Mouse (Mus musculus): ENCODE results near the gene Sel1l3.
A peak's percentile ranks its signal among the peaks of the same experiment; 100 is the strongest.

Gene Sel1l3

DNA sequence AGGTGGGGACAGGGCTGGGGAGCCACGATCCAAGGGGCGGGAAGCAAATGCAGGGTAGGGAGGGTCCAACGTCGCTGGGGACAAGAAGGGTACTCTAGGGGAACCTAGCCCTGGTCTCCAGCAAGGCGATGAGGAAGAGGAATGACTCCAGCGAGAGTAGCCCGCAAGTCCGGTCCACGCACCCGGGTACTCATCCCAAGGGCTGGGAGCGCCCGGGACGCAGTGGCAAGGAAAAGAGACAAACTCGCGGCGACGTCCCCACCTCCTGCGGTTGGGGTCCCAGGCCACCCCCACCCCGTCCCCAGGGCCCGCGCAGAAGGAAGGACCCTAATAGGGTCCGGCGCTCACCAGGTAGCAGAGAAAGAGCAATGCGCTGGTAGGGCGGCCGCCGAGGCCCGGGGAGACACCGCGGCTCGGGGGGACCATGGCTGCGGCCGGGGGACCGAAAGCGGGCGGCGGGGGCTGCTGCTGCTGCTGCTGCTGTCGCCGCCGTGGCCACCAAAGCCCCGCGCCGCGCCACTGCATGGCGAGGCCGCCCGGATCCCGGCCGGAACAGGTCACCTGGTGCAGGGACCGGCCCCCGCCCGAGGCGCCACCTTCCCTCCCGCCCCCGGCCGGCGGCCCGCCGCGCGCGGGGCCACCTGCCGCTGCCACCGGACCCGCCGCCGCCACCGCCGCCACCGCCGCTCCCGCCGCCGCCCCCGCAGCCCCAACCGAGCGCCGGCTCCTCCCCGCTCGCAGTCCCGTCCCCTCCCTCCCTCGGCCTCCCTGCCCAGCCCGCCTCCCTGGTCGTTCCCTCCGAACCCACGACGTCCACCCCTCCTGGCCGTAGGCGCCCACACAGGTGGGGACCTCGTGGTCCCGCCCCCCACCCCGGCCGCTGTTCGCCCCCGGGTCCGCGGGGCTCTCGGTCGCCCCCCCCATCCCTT is 681 bp downstream of the Sel1l3 start:
- peak; percentile 12 for DNase-seq (ENCODE audit: low spot score)

DNA sequence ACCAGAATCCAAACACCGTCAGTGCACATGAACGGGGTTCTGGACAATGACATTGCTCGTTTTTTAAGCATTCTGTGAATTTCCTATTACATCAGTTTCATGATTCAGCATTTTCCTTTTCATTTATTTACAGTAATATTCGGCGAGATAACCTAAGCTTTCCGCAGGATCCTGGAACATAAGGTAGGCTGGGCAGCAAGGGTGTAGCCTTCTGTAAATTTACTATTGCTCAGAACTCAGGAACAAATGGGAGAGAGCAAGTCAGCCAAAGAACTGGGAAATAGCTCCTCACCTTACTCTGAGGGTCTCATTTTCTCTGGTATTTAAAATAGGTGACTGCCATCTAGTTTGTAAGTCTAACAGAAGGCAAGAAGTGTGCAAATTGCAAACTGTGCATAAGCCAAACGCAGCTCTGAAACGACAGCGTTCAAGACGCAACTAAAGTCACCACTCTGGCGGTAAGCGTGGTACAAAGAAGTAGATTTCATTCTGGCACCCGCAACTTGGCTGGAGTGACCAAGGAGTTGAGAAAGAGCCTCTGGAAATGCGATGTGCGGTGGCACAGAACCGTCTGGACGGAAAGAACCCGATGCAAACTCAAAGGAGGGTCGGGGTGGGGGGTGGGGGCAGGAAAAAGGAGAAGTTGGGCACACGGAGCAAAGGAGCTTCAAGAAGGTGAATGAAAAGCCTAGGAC is 1.5 kb downstream of the Sel1l3 start:
- DNase-seq (ENCODE audit: low spot score) = no peak

DNA sequence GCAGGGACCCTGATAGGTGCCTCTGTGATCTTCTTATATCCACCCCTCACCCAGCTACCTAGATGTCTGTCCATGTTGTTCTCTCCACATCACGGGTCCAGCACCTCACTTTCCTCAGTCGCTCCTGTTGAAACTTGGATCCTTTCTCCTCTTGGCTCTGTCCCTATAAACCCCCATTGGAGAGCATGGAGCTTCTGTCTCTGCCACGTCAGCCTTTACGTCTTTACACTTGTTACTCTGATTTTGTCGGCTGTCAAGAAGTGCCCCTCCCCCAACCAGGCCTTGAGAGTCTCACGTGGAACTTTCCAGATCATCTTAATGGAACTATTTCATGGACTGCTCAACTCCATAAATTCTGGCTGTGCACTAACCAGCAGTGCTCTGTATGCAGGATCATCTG is 2.5 kb downstream of the Sel1l3 start:
- no peak for DNase-seq (ENCODE audit: low spot score)

DNA sequence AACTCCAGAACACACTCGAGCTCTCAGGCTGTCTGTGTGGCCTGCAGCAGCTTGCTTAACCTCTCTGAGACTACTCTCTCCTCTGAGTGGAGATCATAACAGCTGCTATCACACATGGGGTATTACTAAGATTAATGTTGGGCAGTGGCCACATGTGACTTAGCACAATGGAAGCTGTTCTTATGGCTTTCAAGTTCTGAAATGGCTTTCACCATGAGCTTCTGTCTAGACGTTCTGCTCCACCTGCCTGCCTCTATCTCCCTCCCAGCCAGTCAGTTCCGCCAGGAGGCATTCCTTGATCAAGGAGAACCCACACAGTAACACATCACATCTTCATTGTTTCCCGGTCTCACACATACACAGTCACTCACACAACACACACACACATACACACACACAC is 3.2 kb downstream of the Sel1l3 start:
- no peak for DNase-seq (ENCODE audit: low spot score)

DNA sequence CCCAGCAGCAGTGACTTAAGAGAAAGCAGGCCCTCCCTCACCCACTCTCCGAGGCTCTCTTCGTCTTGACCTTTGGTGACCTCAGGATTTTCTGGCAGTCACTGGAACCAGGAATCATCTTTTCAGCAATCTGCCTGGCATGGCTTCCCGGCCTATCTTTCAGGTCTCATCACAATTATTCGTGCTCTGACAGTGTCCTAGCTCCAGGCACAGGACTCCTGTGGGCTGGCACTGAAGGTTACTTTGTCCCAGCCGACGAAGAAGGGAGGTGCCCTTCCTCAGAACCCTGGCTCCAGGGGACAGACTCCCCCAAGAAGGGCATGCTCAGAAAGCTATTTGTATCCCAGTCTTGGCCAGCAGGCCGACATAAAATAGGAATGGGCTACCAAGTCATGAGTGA is 4.0 kb downstream of the Sel1l3 start:
- DNase-seq (ENCODE audit: low spot score) = no peak

DNA sequence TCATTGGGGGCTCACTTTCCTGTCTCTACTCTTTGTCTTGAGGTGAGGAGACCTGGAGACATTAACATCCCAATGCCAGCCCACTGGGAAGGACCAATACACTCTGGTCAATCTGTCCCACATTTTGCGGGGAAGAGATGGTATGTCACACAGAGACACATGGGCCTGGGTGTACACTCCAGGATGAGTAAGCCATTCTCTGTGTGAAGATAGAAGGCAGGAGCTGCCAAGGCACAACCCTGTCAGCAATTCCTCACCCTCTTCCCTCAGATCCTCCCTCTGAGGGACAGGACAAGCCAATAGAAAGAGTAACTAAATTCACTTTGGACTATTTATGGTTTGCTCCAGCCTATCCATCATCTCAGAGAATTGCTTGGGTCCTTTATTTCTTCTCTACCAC is 5.0 kb downstream of the Sel1l3 start:
- DNase-seq (ENCODE audit: low spot score) = no peak

DNA sequence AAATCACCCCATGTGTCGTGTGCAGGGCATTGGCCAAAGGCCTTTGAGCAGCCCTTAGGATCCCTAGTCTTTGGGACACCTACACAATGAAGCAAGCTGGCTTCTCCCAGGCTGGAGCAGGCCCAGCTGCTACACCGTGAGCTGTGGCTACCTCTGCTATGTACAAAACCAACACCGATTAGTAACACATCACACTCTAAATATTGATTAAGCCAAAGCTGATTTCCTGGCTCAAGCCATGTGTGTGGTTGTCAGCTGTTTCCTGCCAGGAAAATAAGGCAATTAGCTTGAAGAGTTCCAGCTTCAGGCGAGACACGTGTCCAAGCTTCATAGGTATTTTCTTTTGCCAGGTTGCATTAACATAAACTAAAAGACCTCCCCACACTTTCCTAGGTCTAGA is 7.2 kb downstream of the Sel1l3 start:
- DNase-seq (ENCODE audit: low spot score) = no peak

DNA sequence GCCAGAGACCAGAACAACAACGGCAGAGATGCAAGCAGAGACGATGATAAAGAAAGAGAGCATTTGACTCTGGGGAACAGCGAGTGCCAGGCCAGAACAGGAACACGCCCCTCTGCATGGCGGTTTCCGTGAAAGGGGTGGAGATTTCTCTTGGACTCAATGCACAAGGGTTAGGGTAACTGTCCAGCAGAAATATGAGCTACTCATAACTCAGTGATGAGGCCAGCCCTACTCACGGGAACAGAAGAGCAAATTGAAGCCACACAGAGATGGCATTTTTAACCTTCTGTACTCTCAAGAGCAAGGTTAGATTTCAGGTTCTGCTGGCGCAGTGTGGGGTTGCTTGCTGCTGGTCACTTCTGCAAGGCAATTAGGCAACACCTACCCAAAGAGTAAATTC is 11.0 kb downstream of the Sel1l3 start:
- DNase-seq (ENCODE audit: low spot score) = no peak

DNA sequence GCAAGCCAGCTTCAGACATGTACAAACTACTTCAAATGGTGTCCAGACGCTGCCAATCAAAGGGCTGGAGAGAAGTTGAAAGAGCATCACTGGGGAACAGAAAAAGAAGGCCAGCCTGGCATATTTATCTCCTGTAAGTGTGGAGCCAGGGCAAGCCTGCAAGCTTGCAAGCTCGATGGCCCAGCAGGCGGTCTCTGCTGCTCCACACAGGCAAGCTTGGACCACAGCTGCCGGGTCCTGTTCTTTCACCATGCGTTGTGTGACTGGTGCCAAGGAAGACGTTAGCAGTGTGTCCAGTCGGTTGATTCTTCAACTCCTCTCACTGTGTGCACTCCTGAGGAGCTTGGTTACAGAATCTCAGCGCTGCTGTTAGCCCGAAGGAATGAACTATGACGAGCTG is 12.9 kb downstream of the Sel1l3 start:
- DNase-seq (ENCODE audit: low spot score) = no peak

DNA sequence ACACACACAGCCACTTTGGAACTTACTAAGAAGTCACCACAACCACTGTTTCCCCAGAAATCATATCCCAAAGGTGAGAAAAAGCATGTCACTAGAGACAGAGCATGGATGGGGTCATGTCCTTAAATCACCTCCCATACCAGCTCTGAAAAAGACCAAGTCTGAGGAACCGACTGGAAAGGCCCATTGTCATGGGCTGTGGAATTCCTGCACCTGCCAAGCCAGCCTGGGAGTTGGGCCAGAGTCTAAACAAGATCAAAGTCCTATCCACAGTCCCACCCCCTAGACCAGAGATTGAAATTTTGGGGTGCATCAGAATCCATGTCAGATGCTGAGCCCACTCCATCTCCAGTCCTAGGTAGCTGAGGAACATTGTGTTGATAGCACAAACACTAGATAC is 15.3 kb downstream of the Sel1l3 start:
- DNase-seq (ENCODE audit: low spot score) = no peak

DNA sequence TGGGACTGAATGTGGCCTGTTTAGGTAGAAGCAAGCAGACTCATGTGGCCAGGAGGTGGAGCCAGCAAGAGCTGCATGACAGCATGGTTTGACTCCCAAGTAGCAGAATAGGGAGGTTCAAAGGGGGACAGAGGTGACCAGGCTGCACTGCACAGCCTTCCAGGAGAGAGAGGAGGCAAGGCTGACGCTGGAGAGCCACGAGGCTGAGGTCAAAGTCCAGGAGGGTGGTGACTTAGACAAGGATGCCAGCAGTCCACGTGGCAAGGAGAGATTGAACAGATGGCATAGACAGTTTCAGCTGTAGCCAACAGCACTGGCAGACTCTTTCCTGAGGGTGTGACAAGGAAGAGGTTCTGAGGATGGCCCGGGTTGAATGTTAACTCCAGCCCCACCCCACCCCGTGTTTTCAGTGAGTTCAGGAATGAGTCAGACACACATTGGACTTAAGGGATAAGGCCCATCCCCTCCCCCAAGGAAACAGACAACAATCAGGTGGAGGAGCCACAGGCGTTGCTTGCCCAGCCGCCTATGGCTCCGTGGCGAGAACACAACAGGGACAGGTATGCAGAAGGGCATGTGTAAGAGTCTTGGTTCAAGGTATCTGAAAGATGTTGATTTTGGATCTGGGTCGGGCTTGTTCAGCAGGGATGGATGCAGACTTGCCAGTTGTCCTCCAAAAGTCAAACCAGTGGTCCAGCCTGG is 17.2 kb downstream of the Sel1l3 start:
- no peak for DNase-seq (ENCODE audit: low spot score)

DNA sequence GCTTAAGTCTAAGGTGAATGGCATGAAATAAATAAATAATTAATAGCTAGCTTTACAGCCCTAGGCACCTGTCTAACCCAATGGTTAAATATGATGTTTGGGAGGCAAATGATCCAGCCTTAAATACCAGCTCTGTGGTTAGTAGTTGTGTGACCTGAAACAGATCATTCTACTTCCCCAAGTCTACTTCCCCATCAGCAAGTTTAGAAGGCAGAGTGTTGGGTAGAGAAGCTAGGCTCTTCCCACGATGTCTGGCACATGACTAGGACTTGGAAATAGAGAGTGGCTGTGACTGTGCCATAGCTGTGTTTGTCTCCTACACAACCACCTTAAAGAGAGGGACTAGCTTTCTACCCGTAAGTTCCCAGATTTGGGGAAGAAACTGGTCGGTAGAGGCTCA is 18.9 kb downstream of the Sel1l3 start:
- no peak for DNase-seq (ENCODE audit: low spot score)

DNA sequence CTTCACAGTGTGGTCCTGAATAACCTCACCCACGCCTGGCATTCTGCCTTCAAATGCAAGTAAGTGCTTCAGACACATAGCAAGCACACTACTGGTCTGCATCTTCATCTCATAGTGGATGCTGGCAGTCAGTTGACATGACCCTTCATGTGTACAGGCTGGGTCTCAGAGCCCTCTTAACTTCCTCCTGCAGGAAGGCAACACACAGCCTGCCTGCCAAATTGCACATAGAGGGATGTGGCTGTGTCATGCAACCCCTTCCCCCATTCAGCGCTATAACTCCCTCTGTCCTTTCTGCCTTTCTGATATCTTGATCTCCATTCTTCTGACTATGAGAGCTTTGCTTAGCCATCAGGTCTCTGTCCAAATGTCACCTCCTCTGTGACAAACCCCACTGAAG is 19.3 kb downstream of the Sel1l3 start:
- DNase-seq (ENCODE audit: low spot score) = no peak

DNA sequence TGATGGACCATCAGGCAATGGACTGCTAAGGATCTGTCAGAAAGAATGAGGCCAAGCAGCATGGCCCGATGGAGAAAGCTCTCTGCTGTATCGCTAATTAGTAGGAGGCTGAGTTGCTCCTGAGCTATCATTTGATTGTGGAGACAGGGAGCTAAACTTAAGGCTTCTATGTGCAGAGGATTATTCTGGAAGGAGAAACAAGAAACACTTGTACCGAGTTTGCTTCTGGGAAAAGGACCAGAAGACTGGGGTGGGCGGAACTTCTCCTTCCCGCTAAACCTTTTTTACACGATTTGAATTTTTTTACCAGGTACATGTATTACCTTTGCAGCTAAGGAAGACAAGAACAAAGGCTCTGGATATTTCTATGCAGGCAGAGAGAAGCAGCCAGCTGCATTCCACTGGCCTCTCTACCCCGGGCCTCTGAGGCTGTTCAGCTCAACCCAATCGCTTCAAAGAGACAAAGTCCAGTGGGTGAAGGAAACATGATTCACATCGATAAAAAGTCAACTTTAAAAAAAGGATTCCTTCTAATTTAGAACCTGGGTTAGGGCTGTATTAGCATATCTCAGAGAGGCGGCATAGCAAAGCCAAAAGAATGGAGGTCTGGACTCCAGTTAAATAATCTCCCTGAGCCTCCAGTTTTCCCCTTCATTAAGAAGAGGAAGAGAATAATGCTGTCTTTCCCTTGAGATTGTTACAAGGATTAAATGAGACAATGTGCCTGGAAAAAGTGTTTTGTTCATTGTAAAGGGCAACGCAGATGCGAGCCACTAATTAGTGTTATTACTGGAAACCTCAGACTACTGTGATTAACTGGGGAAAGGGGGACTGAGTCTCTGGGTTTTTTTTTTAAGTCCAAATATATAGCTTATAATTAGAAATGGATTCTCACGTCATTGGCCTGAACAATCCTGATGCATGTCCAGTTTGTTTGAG is 20.4 kb downstream of the Sel1l3 start:
- no peak for DNase-seq (ENCODE audit: low spot score)

DNA sequence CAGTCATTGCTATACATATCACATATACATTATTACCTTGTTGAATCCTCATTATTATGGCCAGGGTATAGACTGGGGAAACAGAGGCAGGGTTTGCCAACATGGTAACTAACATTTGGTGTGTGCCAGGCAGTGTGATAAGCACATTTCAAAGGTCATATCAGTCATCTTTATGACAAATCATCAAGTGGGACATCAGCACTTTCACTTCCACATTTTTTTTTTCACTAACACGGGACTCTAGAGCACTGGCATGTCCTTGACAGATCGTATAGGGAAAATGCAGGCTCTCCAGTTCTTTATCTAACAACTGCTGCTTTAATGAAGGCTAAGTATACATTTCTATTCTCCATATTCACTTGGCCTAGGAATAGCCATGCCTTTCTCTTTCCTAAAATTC is 25.1 kb downstream of the Sel1l3 start:
- no peak for DNase-seq (ENCODE audit: low spot score)

DNA sequence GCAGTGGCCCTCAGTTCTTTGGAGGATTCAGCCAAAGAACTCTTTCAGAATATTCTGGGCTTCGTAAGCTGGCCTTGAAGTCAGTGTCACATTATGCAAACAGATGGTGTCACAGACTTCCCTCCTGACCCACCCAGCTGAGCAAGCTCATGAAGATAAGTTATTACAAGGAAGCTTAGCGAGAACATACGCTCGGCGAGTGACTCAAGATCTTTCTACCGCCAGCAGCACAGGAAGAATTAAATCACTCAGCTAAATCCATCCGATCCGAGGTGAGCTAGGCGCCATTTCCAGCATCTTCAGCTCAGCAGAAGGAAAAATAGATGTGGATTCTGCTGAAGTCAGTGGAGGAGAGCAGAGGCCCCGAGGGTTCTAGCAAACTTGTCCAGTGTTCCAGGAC is 26.5 kb downstream of the Sel1l3 start:
- DNase-seq (ENCODE audit: low spot score) = no peak

DNA sequence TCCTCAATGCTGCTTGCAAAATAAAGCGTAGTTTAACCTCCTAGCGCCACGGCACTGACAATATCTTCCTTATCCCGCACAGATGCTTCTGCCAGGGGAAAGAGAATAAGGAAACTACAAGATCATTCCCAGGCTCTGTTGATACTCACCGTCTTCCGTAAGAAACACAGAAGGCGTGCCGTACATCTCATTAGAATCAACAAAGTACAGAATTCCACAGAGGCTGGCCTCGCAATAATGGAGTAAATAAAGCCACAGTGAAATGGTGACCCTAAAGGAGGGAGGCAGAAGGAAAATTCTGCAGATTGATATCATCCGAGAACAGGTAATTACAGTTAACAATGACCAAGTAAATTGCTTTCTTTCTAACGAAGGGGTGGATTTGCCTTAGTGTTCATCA is 27.9 kb downstream of the Sel1l3 start:
- DNase-seq (ENCODE audit: low spot score) = no peak

DNA sequence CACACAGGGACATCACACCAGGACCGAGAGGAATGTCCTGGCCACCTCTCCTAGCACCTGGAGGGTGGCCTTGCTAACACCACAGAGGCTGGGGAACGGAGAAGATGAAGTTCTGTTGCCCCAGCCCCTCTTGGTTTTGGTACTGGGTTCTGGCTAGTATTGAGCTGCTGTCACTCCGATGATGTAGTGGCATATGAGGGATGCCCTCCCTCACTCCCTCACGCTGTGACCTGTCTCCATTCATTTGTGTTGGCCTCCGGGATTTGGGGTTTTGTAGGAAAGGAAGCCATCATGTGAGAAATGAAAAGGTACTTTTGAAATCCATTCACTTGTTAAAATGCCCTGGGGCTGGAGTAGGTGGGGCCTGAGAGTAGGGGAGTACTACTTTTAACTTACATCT is 33.8 kb downstream of the Sel1l3 start:
- DNase-seq (ENCODE audit: low spot score) = no peak

DNA sequence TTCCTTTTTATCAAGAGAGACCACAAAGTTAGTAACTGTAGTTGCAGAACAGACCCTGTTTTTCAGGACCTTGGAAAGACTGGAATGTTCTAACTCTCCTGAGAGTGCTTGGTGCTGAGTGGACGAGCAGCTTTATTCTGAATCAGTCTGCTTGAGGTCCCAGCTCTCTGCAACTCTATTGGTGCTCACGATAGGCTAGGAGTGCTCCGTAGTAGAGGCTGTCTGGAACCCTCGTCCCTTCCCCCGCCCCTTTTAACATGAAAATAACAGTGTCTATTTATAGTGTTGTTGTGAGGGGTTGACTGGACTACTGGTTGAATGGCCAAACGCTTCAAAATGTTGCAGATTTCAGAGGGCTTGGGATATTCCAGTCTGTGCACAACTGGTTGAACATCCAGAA is 37.0 kb downstream of the Sel1l3 start:
- DNase-seq (ENCODE audit: low spot score) = no peak

DNA sequence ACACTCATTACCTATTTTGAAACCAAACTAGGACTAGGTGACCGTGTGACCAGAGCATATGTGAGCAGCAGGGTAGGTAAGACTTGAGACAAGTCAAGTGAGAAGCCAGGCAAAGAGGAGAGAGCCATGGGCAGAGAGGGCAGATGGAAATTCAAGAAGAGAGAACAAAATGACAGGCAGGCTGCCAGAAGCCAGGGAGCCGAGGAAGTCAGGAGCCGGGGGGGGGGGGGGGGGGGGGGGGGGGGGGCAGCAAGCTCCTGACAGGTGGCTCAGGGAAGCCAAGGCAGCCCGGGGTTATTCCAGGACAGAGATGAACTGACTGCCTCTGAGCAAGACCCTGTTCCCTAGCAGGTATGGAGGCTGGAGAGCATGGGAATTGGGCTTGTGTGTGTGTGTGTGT is 37.7 kb downstream of the Sel1l3 start:
- no peak for DNase-seq (ENCODE audit: low spot score)

DNA sequence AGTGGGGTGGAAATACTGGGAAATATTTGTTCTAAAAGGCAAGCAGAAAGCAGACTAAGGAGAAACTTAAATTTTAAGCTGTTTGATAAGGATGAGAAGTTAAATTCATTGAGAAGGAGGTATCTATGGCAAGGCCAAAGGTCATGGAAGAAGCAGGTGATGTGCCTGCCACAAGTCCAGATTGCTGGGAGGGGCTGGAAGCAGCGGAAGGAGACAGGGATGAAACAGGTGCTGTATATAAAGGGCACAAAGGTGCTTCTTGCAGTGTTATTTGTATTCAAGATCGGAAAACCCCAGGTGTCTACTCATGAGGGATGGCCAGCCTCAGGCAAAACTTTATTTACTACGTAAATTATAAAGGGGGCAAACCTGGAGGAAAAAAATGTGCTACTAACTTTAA is 38.5 kb downstream of the Sel1l3 start:
- no peak for DNase-seq (ENCODE audit: low spot score)

DNA sequence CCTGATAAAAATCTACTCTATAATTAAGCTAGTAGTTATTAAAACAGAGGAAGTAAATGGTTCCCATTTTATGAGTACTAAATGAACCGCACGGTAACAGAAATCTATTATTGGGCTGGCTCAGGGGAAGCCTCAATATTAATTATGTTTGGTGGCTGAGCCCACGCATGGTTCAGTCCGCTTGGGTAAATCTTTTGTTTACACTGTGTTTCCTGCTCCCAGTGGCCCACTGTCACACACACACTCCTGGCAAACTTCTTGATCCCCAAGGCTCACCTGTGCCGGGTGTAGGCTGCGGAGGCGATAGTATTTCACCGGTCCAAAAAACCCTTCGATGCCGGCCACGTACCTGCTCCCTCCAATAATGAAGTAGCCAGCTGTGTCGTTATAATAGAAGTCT is 39.3 kb downstream of the Sel1l3 start:
- no peak for DNase-seq (ENCODE audit: low spot score)
